Mouse (Mus musculus) spleen, adult 2 months (tissue): Measurements from ENCODE around the gene Spx.

Experiments used
- CTCF ChIP-seq: fragments of 200-500 bp; IDR thresholded peaks from 2 replicates; pipeline ENCODE4 v1.5.1; 2011; ENCODE audit warnings: mild to moderate bottlenecking, inconsistent platforms; ENCODE audit not compliant: insufficient read depth, insufficient read length, insufficient replicate concordance; ENCODE audit errors: extremely low read depth
- POLR2A ChIP-seq: fragments of 200-500 bp; IDR thresholded peaks from 2 replicates; pipeline ENCODE4 v1.6.1; 2011; ENCODE audit warnings: low read depth, low read length, inconsistent platforms

DNA sequence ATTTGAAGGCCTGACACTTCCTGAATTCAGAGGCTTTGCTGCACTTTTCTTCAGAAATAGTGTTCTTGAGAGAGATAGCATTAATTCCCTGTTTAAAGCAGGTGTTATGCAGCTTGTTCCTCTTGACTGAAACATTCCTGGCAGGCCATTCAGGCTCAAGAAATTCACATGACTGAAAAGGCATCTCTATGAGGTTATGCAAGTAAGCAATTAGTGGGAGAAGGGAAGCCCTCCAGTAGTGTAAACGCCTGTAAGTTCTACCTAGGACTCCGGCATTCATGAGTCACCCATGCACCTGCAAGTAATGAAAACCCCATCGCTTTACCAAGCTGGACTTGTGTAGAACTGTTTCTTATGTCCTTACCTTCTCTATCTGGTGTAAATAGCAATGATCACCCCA is 43.7 kb upstream of the Spx start:
- TF ChIP-seq CTCF (no peak), POLR2A (no peak)
